Mouse (Mus musculus) naive thymus-derived CD4-positive, alpha-beta T cell, adult 2 months (primary cell): Measurements from ENCODE around the gene Zfp280b.
A peak's percentile ranks its signal among the peaks of the same experiment; 100 is the strongest.
"Not testable (repeated sequence)": the region's sequence is repeated elsewhere in the genome, so short reads cannot be mapped to it uniquely, and the experiment has no call there.

Experiments
- DNase-seq: peaks from one replicate; pipeline ENCODE4 v3.0.0-alpha.2; 2011; ENCODE audit warnings: low read depth

The Zfp280b gene

DNA sequence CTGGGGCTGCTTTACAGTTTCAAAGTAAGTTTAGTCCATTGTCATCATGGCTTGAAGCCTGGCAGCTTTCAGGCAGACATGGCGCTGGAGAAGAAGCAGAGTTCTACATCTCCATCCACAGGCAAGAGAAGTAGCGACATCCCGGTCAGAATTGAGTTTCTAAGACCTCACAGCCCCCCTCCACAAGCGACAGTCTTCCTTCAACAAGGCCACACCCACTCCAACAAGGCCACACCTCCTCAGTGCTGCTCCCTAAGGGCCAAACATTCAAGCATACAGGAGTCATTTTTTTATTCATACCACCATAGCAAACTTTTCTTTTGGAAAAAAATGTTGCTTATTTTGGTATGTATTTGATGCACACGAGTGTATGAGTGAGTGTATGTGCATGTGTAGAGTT is 2.0 kb upstream of the Zfp280b start:
- peak; percentile 28 for DNase-seq

GRCm38 (mm10) chr10:76031511-76032401 is 694 bp upstream of the Zfp280b start:
- DNase-seq = no peak

DNA sequence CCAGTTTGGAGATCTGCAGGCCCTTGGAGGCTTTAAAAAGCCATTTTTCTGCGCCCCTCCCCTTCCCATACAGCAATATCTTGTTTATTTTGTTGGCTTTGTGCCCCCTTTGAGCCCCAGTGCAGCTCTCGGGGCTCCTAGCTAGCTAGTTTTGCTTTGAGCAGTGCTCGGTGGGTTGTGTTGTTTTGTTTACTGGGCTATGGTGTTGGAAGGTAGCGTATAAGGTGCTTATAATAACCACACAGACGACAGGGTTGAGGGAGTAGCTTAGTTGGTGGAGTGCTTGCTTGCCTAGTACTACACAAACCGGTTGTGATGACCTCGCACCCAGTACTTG is 637 bp downstream of the Zfp280b start:
- DNase-seq = peak; percentile 46

DNA sequence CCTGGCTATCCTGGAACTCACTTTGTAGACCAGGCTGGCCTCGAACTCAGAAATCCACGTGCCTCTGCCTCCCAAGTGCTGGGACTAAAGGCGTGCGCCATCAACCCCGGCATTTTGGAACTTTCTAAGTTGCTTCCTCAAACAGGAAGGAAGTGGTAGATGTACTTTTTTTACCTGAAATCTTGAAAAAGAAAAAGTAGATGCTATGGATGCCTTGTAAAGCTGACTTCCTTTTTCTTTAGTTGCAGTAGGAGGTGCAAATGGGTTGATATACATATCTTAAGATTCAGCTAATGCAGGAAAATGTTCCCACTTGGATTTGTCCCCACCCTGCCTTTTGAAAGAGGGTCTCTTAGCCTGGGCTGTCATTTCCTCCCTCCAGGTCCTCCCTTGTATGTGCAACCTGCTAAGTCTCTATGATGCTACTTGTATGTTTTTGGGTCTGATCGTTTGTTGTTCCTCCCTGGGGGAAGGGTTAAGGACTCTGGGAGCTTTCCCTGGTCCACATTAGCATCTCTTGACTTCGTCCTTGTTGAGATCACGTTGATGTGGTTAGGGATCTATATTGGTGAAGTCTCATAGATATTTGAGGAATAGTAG is 1.7 kb downstream of the Zfp280b start:
- peak; percentile 52 for DNase-seq

- DNase-seq = peak; percentile 18
These were observed 2.8 kb downstream of the Zfp280b start for GRCm38 (mm10) chr10:76035277-76035676.

- no peak for DNase-seq
These were observed 4.5 kb downstream of the Zfp280b start for GRCm38 (mm10) chr10:76036962-76037361.

DNA sequence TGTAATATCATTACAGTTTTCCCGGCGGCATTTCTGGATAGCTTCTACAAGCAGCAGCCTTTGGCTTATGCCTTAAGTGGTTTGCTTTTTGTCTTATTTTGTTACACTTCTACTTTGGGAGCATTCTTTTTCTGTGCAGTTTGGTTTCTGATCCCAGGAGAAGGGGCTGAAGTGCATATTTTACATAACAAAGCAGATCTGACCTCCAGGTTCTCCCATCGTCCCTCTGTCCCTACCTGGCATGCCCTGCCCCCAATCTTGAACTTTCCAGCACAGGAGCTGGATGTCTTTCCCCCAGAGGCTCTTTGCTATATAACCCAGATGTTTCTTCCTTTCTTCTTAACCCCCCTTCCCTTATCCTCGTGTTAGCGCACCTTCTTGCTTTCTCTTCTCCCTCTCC is 12.9 kb downstream of the Zfp280b start:
- DNase-seq = no peak

GRCm38 (mm10) chr10:76046754-76047153 is 14.3 kb downstream of the Zfp280b start:
- DNase-seq = no peak

DNA sequence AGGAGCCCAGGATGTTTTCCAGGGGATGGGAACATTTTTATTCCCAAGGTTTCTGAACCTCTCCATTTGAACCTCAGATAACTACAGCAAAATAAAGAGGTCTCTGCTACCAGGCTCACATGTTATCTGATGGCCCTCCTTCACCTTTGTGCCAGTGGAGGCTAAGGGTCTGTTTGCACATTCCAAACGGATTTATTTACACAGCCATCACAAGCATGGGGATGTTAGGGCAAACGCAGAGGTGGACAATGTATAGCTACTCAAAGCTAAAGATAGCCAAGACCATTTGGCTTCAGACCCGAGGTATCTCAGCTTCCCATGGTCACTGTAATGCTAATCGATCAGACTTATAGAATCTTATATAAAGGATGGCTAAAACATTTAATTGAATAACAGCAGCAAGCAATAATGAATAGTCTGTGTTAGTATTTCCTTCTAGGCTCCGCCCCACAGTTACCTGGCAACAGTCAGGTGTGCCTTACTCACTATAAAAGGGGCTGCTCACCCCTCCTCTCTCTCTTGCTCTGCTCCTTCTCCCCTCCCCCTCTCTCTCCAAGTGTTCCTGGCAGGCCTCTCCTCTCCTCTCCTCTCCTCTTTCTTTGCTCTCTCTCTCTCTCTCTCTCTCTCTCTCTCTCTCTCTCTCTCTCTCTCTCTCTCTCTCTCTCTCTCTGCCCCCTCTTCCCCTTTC is 14.9 kb downstream of the Zfp280b start:
- DNase-seq = no peak

DNA sequence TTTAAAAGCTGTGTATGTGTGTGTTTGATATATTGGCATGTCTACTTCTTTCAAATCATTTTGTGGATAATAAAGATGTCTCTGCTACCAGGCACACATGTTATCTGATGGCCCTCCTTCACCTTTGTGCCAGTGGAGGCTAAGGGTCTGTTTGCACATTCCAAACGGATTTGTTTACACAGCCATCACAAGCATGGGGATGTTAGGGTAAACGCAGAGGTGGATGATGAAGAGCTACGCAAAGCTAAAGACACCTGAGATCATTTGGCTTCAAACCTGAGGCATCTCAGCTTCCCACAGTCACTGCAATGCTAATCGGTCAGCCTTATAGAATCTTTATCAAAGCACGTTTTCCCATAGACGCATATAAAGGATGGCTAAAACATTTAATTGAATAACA is 16.5 kb downstream of the Zfp280b start:
- DNase-seq = no peak

DNA sequence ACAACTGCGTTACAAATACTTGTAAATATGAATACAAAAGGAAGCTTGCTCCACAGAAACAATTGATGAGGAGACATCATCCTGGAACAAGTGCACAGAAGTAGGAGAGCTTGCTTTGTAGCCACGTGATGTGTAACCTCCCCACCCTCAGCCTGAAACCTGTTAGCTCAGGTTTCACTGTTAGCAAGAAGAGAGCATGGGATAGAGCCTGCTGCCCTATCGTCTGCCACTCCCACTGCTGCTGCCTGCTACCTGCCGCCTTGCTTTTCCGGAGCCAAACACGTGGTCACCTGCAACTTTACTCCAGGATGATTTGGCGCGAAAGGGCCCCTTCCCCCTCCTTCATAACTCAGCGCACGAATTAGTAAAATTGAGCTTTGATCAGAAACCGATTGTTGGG is 19.4 kb downstream of the Zfp280b start:
- DNase-seq = no peak

DNA sequence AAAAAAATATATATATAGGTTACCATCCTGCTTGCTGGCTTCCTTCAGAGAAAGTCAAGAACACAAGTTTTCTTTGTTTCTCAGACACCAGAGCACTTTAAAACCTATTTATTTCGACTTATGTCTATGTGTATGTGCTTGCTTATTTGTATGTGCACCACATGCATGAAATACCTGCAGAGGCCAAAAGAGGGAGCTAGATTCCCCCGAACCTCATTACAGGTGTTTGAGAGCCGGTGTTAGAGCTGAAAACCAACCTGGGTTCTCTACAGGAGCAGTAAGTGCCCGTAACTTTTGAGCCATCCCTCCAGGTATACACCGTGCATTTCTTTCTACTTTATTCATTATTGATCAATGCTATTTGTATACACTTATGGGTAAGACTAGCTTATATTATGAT is 30.0 kb downstream of the Zfp280b start:
- DNase-seq = no peak

DNA sequence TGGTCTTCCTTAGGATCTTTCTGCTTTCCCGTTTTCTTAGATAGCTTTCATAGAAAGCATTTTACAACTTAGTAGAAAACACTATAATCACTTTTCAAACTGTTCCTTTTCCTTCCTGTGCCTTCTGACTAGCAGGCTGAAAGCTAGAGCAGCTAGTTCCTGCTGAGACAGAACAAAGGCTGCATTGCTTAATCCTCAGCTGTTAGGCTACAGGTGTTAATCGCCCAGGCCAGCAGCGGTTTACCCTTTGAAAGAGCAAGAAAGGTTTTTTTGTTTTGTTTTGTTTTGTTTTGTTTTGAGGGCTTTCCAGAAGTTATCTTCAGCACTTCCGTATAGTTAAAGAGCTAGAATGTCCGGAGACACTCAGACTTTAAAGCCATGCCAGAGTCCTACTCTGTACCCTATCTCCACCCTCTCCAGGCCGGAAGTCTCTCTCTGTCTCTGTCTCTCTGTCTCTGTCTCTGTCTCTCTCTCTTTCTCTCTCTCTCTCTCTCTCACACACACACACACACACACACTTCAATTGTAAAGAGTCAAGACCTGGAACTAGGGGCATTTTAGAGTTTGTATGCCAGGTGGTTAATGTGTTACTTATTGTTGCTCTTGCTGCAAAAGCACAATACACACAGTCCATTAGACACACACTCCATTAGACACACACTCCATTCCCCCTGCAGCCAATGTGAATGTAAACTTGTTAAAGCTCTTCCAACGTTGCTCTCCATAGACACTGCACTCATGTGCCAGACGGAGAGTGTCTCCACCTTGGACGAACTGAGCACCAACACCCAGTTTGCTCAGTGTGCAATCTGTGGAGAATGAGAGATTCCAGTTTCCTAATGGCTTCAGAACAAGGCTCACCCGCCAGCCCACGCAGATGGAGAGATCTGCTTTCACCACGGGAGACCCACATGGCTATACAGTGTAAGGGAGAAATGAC is 35.5 kb downstream of the Zfp280b start:
- DNase-seq = no peak

DNA sequence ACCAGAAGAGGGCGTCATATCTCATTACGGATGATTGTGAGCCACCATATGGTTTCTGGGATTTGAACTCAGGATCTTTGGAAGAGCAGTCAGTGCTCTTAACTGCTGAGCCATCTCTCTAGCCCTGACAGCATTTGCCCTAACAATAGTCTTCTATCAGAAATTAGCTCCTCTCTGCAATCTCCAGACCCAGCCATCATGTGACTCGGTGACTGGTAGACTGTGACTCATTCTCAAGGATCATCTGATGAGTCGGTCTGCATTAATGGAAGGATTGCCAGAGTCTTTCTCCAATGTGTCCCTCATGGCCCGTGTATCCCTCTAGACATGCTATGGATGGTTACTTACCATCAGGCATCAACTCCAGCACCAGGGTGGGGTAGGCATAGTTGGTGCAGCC is 39.6 kb downstream of the Zfp280b start:
- DNase-seq = not testable (repeated sequence)

DNA sequence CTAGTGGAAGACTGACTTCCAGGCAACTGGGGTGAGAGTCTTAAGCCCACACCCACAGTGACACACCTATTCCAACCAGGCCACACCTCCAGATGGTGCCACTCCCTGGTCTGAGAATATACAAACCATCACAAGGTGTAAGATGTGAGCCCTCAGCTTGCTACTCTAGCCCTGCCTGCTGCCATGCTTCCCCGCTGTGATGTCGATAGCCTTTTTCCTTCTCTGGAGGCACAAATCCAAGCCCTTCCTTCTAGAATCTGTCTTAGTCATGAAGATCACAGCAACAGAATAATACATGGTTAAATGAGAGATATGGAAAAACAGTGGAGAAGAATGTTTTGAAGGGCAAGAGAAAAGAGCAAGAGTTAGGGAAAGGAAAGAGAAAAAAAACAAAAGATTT is 44.6 kb downstream of the Zfp280b start:
- DNase-seq = not testable (repeated sequence)
